Mouse (Mus musculus): Measurements from ENCODE around the gene Fam198a.

Gene Fam198a

DNA sequence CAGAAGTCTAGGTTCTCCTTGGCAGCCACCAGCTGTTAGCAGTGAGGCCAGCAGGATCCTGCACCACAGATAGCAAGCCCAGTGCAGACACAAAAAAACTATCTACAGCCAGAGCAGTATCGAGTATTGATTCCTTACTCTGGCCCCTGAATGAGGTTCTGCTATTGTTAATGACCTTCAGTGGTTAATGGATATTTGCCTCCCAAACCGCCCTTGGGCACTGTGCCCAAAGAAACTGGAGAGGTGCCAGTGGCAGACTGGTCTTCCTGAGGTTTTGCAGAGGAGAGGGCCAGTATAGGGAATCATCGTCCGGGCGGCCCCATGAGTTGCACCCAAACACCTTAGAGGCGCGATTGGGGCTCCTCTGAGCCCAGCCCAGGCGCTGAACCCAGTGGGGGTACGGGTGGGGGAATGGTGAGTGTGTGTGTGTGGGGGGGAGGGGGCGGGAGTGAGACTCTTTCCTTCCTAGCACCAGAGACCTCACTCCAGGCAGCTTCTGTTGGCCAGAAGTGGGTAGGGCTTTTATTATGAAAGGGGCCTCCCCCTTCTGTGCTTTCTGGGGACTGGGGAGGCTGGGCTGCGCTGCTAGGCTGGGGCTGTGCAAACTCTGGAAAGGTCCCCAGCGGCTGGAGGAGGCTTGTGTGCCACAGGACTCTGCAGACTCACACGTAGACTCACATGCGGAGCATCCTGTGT, at the start of gene Fam198a:
Gene Fam198a, plus strand, starts transcription at position 571 of the 696 bp plus-strand sequence.
- DNase-seq (ENCODE audit: low spot score in 2 of 2): no peak

DNA sequence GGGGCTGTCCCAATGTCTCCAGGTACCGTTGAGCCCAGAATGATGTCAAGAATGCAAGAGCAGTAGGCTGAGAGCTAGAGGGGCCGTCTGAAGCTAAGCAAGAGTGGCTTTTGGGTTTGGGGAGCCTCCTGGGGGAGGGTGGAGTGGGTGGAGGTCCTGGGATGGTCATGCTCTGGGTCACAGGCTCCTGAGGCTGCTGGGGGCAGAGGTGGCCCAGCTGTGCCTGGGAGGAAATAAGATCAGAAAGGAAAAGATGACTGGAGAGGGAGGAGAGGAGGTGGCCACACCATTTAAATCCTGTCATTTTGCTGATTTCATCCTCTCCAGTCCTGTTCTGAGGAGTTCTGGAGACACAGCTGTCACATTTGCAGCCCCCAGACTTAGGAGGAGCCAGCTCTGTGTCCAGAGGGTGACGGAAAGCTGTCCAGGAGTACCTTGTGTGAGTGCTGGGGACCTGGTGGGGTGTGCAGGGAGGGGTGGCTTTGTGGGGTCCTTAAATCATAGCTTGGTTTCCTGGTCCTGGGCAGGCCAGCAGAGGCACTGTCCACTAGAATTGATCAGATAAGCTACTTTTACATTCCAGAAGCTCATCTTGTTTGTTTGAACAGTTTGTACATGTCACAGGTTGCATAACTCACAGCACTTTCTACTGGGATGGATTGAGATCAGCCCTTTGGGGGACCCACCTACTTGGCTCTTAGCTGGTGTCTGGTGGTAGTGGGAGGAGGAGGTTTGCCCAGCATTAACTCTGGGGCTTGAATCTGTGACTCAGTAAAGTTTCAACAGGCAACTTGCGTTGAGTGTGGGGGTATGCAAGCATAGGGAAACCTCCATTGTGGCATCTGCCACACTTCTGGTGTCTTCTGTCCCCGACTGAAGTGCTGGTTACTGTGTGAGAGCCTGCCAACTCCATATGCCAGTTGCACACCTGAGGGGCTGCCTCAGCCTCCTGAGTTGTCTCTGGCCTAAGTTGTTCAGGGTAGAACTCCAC, 48.8 kb upstream of the Fam198a start:
- no peak for DNase-seq (ENCODE audit: low spot score in 2 of 2)

DNA sequence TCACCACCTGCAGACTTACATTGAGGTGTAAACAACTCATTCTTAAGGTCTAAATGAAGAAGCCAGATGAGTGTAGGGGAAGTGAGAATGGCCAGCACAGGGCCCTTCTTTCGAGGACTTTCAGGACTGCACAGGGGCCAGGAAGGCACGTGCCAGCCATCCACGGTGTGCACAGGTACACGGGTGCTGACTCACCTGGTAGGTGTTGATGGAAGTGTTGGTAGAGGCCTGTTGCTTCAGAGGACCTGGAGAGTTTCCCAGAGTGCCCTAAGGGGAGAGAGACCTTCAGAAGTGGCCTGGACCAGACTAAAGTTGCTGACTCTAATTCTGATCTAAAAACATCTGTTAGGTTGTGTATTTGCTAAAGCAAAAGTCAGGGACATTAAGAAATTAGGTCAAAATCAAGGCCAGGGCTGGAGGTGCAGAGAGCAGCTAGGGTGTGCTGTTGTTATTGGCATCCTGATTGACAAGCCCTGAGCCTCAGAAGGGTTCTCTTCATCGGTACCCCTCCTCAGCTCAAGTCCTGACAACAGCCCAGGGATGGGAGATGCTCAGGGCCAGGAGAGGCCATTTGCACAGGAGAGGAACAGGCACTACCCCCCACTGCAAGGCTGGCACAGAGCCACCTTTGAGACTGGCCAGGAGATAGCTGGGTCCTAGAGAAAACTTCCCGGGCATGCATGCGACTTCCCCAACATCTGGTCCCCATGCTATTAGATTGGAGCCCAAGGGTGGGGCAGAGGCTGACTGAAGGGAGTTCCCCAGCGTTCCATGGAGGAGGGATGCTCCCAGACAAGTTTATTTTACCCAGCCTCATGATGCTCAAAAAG, 47.1 kb upstream of the Fam198a start:
- no peak for DNase-seq (ENCODE audit: low spot score in 2 of 2)

DNA sequence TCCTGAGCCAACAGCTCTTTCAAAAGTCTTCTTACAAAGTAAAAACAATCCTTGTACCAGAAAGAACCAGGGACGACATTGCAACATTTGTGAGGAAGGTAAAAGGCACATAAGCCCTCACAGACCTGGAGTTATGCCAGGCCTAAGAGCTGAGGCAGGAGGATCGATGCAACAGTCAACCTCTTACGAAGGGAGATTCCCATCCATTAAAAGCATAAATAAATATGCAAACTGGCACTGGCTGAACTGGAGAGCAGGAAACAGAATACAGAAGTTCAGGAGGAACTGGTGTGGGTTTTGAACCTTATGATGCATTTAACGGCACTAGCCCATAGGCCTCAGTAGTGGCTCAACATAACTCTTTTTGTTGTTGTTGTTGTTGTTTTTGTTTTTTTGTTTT, 46.5 kb upstream of the Fam198a start:
- no peak for DNase-seq (ENCODE audit: low spot score in 2 of 2)

DNA sequence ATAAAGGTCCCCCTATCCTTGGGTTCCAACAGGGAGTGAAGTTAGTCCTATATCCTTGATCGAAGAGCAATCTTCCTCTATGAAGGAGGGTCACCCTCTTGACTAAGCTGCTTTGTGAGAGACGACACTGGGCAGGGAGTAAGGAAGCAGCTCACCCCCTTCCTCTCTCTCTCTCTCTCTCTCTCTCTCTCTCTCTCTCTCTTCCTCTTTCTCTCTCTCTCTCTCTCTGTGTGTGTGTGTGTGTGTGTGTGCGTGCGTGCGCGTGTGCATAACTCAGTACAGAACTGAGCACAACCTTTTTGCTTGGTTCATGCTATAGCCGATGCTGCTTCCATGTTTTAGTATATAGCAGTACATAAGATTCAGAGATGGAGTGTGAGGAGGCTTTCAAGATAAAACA, 45.8 kb upstream of the Fam198a start:
- DNase-seq (ENCODE audit: low spot score in 2 of 2): no peak

DNA sequence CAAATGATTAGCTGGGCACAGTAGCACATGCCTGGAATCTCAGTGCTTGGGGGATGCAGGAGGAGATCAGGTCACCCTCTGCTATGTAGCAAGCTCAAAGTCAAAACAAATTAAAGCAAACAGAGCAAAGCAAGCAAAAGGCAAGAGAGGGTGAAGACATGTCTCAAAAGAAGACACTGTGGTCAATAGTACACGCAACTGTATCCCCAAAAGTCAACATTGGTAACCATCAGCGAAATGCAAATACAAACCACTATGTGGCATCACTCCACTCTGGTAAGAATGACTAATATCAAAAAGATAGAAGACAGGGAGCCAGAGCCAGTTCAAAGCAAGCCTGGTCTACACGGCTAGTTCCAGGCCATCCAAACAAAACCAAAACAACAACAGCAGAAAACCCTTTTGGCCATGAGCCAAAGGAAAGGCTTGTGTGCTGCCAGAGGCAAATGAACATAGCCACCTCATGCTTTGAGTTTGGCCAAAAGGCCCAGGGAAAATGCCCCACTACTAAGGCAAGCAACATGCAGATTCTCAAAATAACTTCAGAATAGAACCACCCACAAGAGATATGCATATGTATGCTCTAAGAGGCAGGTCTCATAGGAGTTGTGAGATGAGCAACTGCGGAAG, 45.1 kb upstream of the Fam198a start:
- DNase-seq (ENCODE audit: low spot score in 2 of 2): peak in 1 of 2 experiments; percentile 14

DNA sequence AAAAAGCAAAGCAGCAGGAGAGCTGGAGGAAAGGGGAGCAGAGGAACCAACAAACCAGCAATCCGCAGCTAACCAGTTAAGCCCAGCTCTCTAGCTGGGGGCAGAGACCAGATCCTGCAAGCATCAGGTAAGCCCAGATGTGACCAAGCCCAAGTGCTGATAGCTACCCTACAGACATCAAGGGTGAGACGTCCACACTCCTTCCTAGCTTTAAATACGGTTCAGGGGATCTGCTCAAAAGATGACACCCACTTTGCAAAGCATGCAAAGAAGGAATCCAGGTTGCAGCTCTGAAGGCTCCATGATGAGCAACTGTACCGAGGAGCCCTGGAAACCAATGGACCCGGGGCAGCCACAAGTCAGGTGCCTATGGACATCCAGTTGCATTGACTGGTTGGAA, 44.3 kb upstream of the Fam198a start:
- no peak for DNase-seq (ENCODE audit: low spot score in 2 of 2)

DNA sequence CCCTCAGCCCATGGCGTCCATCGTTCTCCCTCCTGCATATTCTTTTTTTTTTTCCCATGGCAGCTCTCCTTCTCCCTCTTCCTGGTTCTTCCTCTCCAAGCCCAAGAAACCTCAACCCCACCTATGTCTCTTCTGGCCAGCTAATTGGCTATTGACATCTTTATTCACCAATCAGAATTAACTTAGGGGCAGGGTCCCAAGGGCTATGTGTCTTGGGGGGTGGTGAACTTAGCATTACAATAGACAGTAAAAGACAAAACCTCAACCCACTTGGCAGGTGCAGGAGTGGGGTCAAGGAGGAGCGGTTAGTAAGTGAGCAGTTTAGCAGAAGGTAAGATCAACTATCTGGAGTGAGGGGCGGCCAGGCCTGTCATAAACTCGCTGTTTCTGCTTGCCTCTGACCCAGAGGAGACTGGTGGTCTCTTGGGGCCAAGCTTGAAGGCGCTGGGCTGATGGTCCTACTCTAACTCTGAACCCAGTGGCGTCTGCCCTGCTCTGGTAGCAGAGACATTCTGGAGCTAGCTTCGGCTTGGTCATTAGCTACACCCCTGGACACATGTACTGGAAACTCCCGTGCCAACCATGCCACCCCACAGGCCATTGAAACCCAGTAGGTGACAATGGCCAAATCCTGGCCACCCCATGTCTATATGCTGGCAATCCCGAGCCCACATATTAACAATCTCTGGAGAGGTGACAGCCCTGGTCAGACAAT, 43.3 kb upstream of the Fam198a start:
- no peak for DNase-seq (ENCODE audit: low spot score in 2 of 2)

DNA sequence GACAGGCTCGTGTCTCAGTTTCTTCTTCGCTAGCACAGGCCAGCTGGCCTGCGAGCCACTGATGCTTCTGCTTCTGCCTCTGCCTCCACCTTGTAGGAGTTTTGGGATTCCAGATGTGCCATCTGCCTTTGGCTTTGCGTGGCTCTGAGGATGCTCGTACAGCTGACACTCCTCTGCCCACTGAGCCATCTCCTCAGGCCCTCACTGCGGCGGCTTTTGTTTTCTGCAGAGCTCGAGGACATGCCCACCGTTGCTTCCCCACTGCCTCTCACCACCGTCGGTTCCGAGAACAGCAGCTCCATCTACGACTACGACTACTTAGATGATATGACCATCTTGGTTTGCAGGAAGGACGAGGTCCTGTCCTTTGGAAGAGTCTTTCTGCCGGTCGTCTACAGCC, 42.5 kb upstream of the Fam198a start:
- DNase-seq (ENCODE audit: low spot score in 2 of 2): no peak

DNA sequence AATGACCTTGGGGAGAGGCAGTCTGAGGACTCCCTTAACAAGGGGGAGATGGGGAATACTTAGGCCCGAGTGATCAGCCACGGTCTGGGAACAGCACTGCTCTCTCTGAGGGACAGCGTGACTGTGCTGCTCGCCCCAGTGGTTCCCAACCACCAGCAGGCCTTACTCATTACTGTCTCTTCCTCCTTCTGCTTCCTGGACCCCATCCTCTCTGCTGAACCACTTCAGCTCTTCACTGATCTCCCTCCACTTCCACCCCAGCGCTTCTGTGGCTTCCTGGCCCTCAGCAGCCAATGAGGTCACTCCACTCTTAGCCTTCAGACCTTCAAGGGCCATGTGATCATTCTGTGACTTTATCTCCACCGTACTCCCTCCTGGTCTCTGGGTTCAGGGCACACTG, 41.2 kb upstream of the Fam198a start:
- no peak for DNase-seq (ENCODE audit: low spot score in 2 of 2)

DNA sequence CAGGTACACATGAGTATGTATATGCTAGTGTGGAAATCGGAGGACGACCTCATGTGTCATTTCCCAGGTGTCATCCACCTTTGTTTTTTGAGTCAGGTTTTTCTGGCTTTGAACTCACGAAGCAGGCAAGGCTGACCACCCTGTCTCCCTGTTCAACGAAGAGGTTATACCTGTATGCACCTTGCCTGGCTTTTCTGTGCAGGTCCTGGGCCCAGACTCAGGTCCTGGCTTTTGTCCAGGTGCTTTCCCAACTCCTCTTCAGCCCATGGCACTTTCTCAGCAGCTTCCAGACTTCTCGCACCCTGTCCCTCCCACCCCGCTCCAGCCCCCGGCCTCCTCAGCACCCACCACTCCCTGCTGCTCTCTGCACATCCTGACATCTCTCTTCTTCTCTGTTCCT, 39.6 kb upstream of the Fam198a start:
- no peak for DNase-seq (ENCODE audit: low spot score in 2 of 2)

DNA sequence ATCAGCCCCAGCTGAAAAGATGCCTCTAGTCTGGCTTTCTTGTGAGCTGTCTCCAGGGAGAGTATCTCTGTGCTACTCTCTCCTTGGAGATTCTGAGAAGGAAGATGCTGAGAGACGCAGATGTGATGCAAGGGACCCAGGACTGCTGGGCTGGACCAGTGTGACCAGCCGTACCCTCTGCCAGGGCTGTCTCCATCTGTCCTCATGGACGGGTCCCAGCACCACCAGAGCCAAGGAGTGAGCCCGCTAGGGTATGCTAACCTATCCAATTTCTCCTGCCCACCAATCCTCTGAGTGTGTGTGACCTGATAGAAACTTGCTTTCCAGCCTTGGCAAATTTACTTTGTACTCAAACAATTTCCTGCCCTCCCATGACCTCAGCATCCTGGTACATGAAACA, 38.0 kb upstream of the Fam198a start:
- no peak for DNase-seq (ENCODE audit: low spot score in 2 of 2)

DNA sequence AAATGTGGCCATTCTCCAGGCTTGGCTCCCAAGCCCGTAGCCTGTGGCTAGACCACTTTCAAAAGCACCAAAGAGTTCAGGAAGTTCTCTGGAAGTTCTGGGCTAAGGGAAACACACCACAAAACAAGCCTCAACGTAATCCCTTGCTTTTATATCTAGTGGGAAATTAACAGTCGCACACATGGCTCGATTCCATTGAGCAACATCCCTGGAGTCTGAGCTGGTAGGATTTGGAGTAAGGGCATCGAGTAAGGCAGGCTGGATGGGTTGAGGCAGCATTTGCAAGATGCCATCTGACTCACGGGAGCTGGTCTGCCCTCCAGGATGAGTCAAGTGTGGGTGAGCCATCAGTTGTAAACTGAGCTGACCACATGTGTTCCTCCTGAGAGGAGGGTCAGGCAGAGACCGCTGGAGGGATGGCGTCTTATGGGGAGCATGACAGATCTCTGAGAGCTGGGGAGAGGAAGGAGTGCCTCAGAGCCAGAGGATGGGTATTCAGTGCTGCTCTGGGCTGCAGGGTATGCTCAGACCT, 36.5 kb upstream of the Fam198a start:
- DNase-seq (ENCODE audit: low spot score in 2 of 2): no peak

DNA sequence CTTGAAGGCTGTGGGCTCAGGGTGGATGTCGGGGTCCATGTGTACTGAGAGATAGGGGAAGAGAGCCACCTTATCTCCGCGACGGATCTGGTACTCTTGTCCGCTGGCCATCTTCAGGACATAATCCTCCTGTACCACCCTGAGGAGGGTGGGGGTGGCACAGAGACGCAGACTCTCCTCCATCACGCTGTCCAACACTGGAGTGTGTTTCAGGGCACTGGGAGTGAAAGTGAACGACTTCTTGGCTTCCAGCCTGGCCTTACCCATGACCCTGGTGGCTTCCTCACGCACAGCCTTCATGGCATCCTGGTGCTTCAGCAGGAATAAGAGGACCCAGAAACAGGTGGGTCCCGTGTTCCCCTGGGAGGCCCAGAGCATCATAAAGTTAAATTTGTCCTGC, 35.7 kb upstream of the Fam198a start:
- no peak for DNase-seq (ENCODE audit: low spot score in 2 of 2)

DNA sequence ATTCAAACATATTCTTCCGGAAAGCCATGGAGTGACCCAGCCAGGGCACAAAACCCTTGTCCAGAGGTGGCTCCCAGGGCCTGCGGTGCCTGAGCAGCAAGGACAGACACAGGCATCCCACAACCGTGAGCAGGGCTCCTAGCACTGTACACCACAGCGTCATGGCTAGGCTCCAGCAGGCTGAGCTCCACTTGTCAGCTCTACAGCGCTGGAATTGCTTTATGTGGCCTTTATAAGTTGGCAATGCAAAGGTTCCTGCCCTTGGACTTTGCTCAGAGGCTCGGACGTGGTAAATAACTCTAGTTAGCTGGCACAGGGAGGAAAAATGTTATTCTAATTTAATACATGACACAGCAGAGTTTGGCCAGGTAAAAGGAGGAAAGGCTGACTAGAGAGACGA, 34.7 kb upstream of the Fam198a start, which contains the start of gene Cyp8b1:
Gene Cyp8b1, minus strand, starts transcription at position 204 of the 400 bp plus-strand sequence.
- no peak for DNase-seq (ENCODE audit: low spot score in 2 of 2)

DNA sequence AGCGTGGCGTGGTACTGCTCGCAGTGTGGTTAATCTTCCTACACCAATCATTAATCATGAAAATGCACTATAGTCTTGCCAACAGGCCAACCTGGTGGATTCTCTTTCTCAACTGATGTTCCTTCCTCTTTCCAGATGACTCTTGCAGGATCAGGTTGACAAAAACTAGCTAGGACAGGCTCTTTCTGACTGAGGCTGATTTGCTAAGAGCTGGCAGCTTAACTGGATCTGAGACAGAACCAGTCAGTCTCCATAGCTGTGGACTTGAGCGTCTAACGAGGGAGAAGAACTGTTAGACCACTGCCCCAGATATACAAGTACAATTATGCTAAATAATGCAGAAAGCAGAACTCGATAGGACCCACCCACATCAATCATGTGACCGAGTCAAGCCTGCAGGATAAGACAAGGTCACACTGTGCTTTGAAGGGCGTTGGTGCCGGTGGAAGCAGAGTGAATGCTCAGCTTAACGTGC, 31.7 kb upstream of the Fam198a start:
- DNase-seq (ENCODE audit: low spot score in 2 of 2): no peak

DNA sequence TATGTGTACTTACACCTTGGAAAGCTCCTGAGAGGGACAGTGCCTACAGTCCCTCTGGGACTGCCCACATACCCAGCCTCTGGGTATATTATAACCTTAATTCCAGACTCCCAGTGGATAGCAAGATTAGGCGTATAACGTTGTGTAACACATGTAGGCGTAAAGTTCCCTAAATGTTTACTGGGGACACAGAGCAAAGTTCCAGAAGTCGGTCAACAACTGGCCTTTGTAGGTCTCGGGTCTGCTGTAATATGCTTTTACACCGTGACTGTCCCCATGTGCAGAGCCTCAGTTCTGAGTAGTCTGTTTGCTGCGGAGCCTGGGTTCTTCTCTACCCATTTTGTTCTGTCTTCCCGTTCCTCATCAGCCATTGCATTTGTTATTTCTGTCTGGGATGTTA, 27.3 kb upstream of the Fam198a start:
- DNase-seq (ENCODE audit: low spot score in 2 of 2): no peak

DNA sequence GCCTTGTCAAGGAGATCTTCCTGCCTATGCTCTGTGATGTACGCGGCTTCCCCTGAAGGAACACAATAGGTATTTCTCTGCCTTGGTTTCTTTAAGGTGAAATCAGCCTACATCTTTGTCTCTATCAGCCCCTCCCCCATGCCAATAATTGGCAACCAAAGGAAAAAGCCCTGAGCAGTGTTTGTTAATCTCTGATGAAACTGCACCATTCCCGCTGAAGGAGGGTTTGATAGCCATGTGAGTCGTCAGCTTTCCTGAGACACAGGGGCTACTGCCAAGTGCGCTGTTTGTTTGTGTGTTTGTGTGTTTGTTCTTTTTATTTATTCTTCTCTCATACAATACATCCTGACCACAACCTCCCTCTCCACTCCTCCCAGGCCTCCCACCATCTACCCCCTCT, 26.9 kb upstream of the Fam198a start:
- no peak for DNase-seq (ENCODE audit: low spot score in 2 of 2)

DNA sequence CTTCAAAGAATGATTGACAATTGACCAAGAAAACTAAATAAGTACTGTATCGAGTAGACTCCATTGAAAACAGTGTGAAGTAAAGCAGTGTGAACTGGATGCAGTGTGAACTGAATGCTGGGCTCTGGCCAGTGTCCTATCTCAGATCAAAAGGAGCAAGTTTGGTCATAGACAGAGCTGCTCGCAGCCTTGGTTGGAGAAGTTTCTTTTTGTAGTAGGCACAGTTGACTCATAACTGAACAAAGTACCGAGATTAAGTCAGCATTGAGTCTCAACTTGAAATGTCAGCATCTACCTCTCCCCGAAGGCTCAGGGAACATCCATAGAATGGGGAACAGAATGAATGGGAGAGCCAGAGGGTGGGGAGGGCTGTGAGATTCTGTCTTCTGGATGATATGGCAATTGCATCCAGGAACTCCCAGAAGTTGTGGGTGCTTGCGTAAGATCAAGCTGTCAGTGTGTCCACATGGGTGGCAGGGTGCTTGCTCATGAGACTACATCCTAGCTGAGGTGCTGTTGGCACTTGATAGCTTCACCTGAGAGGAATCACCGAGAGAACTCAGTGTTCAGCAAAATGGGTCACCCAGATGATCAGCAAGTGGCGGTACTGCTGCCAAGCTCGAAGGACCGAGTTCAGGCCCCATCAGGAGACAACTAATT, 25.8 kb upstream of the Fam198a start:
- no peak for DNase-seq (ENCODE audit: low spot score in 2 of 2)

DNA sequence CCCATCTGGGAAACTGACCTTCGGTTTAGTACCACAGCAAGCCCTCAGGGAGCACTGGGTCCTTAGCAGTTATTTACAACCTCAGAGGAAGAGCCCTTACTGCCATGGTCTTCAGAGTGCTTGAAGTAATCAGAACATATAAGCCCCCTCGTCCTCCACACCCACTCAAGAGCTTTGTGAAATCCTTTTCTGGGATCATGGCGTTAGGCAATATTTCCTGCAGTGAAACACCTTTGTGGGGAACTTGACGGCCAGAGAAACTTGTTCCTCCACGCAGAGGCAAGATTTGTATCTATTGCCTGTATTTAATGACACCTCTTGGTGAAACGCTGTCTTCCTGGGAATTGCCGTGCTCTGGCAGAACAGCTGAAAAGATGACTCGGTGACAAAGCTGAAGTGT, 24.8 kb upstream of the Fam198a start:
- no peak for DNase-seq (ENCODE audit: low spot score in 2 of 2)
